Mouse (Mus musculus) liver, postnatal 0 days (tissue): ENCODE results near the gene Fam243.

Source experiments
- CTCF ChIP-seq: sonication (generic); IDR thresholded peaks from 2 replicates; pipeline ENCODE4 v1.5.1; 2016; ENCODE audit warnings: antibody characterized with exemption, low read depth
- EP300 ChIP-seq: IDR thresholded peaks from 2 replicates; pipeline ENCODE4 v1.6.1; 2016; ENCODE audit warnings: antibody characterized with exemption, low read depth, mild to moderate bottlenecking

DNA sequence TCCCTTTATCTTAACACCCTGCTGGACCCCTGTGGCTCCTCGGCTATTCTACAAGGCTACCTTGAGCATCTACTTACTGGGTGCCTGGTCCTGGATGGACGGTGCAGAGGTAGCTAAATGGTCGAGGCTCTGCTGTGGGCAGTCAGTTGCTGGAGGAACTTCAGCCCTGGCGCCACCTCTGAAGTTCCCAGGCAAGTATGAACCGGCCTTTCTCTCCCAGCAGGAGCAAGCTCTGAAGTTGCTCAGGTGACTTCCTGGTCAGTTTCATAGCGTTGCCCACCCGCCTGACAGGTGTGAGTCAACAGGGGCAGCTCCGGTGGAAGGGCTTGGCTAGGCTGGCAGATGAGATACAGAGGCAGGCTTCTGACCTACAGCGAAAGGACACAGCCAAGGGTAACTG is 38.0 kb upstream of the Fam243 start, which contains the start of gene Kcne1:
- TF ChIP-seq CTCF (no peak), EP300 (no peak)
